31 mouse cellular contexts compared by ENCODE assay signal in the genomic region with DNA sequence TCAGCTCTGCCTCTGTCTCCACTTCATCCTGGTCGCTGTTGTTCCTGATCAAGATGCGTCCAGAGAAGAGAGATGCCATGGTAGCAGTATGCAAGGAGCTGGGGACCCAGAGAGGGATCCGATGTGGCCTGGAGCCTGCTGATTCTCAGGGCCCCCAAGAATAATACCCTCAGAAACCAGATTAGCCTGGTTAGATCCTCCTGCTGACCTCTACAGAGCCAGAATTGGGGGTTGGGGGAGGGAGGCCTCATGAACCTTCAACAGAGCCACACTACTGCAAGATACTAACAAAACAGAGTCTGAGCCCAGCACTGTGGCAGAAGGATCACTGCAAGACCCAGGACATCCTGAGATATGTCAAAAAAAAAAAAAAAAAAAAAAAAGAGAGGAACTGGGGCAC. TPM values are rescaled to one million over a fixed set of nuclear protein-coding genes. Genes with fewer than 3 reads are reported as not detected.
DNase-seq lines count a peak whose midpoint lies in the region; TF ChIP-seq lines count a peak whose summit lies in the region.
"Had no signal": no experiment of that assay in that cellular context is flagged by ENCODE, and none has a peak within 500 bp of the region (broad histone marks: within the 10 kb centered on the region; RNA-seq: fewer than 3 reads in every experiment).

A gene (minus strand): TSS at position 101 of the 400 bp plus-strand sequence.

- 86% methylated on average over 3 of the region's 3 CpGs for WGBS in kidney, adult 2 months

- intact Hi-C loops in gastrocnemius, adult 2 months (cut with DNase I), result no loop called here
- intact Hi-C loops in gastrocnemius, postnatal 36 days (cut with DNase I), result no loop called here

- peaks cover 7% of the 10 kb centered on the region for H3K9me3 ChIP-seq in E14TG2a.4 (ENCODE audit: low read length)
- H3K9me3 ChIP-seq: hindbrain, embryonic 15.5 days; midbrain, embryonic 15.5 days; neural tube, embryonic 15.5 days had no signal

- TF ChIP-seq POLR2A in kidney, adult 2 months (IDR thresholded peaks at IDR 0.05; ENCODE audit: low read depth, low read length), result no peak

- DNase-seq in gastrocnemius, adult 2 months, result no peak
- DNase-seq in gastrocnemius, postnatal 36 days, result no peak
- no peak for DNase-seq in kidney, adult 2 months
- DNase-seq in kidney, adult 11 months, result no peak
- no peak for DNase-seq in right cerebral cortex, adult 2 months (ENCODE audit: low spot score in 2 of 2)
- DNase-seq: adrenal gland, postnatal 25 days; cerebellum, adult 2 months; cerebellum, postnatal 14 days; heart, postnatal 36 days; kidney, adult 9 months; kidney, postnatal 25 days; right cerebral cortex, adult 18-20 months; right cerebral cortex, postnatal 4 days had no signal

- H3K36me3 ChIP-seq in kidney, adult 2 months (ENCODE audit: control insufficient read depth, insufficient read depth, low read length), result no peaks in the 10 kb centered on the region
- H3K36me3 ChIP-seq in E14TG2a.4 (ENCODE audit: insufficient read depth, low read length), result no peaks in the 10 kb centered on the region
- H3K36me3 ChIP-seq: hindbrain, embryonic 15.5 days; limb, embryonic 13.5 days; lung, embryonic 15.5 days; midbrain, embryonic 10.5 days; midbrain, embryonic 15.5 days; neural tube, embryonic 15.5 days had no signal

- no peak within 1 kb of the TSS for H3K4me3 ChIP-seq in gastrocnemius, adult 2 months
- no peak within 1 kb of the TSS for H3K4me3 ChIP-seq in kidney, adult 2 months (ENCODE audit: insufficient read depth, low read depth, low read length)
- peak within 1 kb of the TSS; percentile 60 for H3K4me3 ChIP-seq in E14TG2a.4 (replicated peaks; ENCODE audit: low read length)
- H3K4me3 ChIP-seq in brown adipose tissue, adult 24 weeks (ENCODE audit: insufficient read depth, low read depth, low read length), result no peak within 1 kb of the TSS
- H3K4me3 ChIP-seq: hindbrain, embryonic 15.5 days; limb, embryonic 13.5 days; lung, embryonic 15.5 days; midbrain, embryonic 10.5 days; midbrain, embryonic 15.5 days; neural tube, embryonic 15.5 days had no signal

- H3K4me1 ChIP-seq in kidney, adult 2 months (ENCODE audit: control insufficient read depth, insufficient read depth, low read length), result peaks cover 20% of the 10 kb centered on the region; the same call in 1 of the 2 replicates
- H3K4me1 ChIP-seq in E14TG2a.4 (replicated peaks; ENCODE audit: low read depth, low read length), result peaks cover 58% of the 10 kb centered on the region
- H3K4me1 ChIP-seq in brown adipose tissue, adult 24 weeks (ENCODE audit: control insufficient read depth, insufficient read depth, insufficient read length, low read length), result peaks cover 12% of the 10 kb centered on the region

- TF ChIP-seq CTCF in gastrocnemius, adult 2 months (IDR thresholded peaks at IDR 0.05), result no peak
- no peak for TF ChIP-seq CTCF in kidney, adult 2 months (conservative IDR thresholded peaks at IDR 0.05; ENCODE audit: insufficient read depth, insufficient read length, low read depth, low read length)
- TF ChIP-seq CTCF in E14TG2a.4 (conservative IDR thresholded peaks at IDR 0.05; ENCODE audit: low read length), result no peak

- H3K27ac ChIP-seq in gastrocnemius, adult 2 months, result peak within 1 kb of the TSS; percentile 90
- H3K27ac ChIP-seq in kidney, adult 2 months (ENCODE audit: insufficient read depth, low read depth, low read length), result peak within 1 kb of the TSS; percentile 84; the same call in 1 of the 2 replicates
- peak within 1 kb of the TSS; percentile 90 for H3K27ac ChIP-seq in brown adipose tissue, adult 24 weeks (replicated peaks; ENCODE audit: low read depth, low read length)
- H3K27ac ChIP-seq: hindbrain, embryonic 15.5 days; limb, embryonic 13.5 days; lung, embryonic 15.5 days; midbrain, embryonic 10.5 days; midbrain, embryonic 15.5 days; neural tube, embryonic 15.5 days; stomach, postnatal 0 days had no signal

- no peaks in the 10 kb centered on the region for H3K27me3 ChIP-seq in kidney, adult 2 months (replicated peaks; ENCODE audit: control insufficient read depth, insufficient read depth, low read length)
- peaks cover 56% of the 10 kb centered on the region for H3K27me3 ChIP-seq in E14TG2a.4 (ENCODE audit: insufficient read depth, low read length)

RNA-seq across cellular contexts. Expression of the gene that starts here (rescaled TPM):
- not detected for total RNA-seq in gastrocnemius, adult 2 months (2021)
- under 1 TPM; 0.10 TPM for total RNA-seq in gastrocnemius, postnatal 36 days (2021)
- 0.14 and 0.19 TPM in 2 replicates for polyA plus RNA-seq in kidney, adult 2 months (2012; rRNA removed)
- 0.50 and 1.5 TPM in 2 replicates for polyA plus RNA-seq in brown adipose tissue, adult 24 weeks (2012; ENCODE audit: insufficient read depth, insufficient read length, missing spikeins)
- total RNA-seq: gastrocnemius, adult 18-20 months; layer of hippocampus, postnatal 25 days; megakaryocyte progenitor cell, adult 5-6 weeks had no signal
- polyA plus RNA-seq: brain, embryonic 14.5 days; forebrain, embryonic 14.5 days; heart, embryonic 14.5 days; intestine, embryonic 14.5 days; limb, embryonic 13.5 days; liver, embryonic 16.5 days; lung, embryonic 15.5 days; midbrain, embryonic 10.5 days; midbrain, embryonic 15.5 days; neural tube, embryonic 15.5 days; spleen, adult 2 months had no signal
